Mouse (Mus musculus) neural tube, embryonic 12.5 days (tissue): ENCODE measurements at regions not wholly inside any gene's neighbourhood (a gene's known extent, or its start where the extent isn't known, plus 50 kb on each side); places are given as distances from the start of the nearest gene placed in this dataset.

Experiments
- ATAC-seq: fragments of 200-750 bp; cut with Nextera tagmentation; 2 replicates; pipeline ENCODE4 v1.8.0; 2017; ENCODE audit warnings: low read depth, mild to moderate bottlenecking, moderate TSS enrichment, moderate library complexity; ENCODE audit not compliant: low FRiP score
- H3K27ac ChIP-seq: fragments of 300-500 bp; sonication (generic); 2 replicates; pipeline ENCODE4 v1.5.1; 2016
- H3K27me3 ChIP-seq: fragments of 300-500 bp; sonication (generic); replicated peaks from 2 replicates; pipeline ENCODE4 v1.6.1; 2016; ENCODE audit warnings: mild to moderate bottlenecking
- H3K36me3 ChIP-seq: fragments of 300-500 bp; sonication (generic); 2 replicates; pipeline ENCODE4 v1.6.1; 2016; ENCODE audit warnings: mild to moderate bottlenecking
- H3K4me1 ChIP-seq: fragments of 300-500 bp; sonication (generic); 2 replicates; pipeline ENCODE4 v1.6.1; 2016
- H3K4me2 ChIP-seq: fragments of 300-500 bp; sonication (generic); replicated peaks from 2 replicates; pipeline ENCODE4 v1.6.1; 2016; ENCODE audit warnings: mild to moderate bottlenecking
- H3K4me3 ChIP-seq: fragments of 300-500 bp; sonication (generic); 2 replicates; pipeline ENCODE4 v1.5.1; 2016
- H3K9ac ChIP-seq: fragments of 300-500 bp; sonication (generic); 2 replicates; pipeline ENCODE4 v1.6.1; 2016; ENCODE audit warnings: mild to moderate bottlenecking
- H3K9me3 ChIP-seq: fragments of 300-500 bp; sonication (generic); 2 replicates; pipeline ENCODE4 v1.6.1; 2016; ENCODE audit warnings: mild to moderate bottlenecking
- WGBS: fragments of 180-500 bp; shearing (Covaris S2); methylation state at CpG from one replicate; pipeline ENCODE4 v1.1.7; 2016; 5-methylcytosine and 5-hydroxymethylcytosine counted together

DNA sequence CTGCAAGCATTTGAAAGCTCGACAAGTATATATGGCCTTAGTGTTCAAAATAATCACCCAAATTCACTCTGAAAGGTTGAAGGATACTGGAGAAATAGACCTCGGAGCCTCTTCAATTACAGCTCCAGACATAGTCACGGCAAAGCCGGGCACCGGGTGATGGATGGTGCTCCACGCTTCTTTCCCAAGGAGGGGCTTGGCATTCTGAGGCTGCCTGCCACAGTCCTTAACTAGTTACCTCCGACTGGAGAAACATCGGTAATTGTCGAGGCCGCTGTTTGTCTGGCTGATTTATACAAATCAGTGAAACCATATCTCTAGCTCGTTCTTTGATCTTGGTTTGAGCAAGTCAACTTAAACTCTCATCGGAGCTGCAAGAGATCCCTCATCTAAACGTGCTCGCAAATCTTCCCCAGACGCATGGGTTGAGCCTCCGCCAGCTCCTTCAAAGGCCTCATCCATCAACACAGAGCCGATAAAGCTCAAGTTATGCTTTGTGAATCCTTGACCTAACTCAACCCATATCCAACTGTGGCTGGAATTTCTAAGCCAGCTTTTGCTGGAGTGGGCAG is 145.4 kb upstream of the Stx16 start:
- Histone ChIP-seq H3K4me3 (no peak overlapping the region), H3K27ac (no peak overlapping the region), H3K27me3 (no peaks in the 10 kb centered on the region), H3K4me1 (no peaks in the 10 kb centered on the region), H3K9me3 (peaks cover 16% of the 10 kb centered on the region; the same call in 1 of the 2 replicates), H3K36me3 (no peaks in the 10 kb centered on the region), H3K9ac (no peak overlapping the region), H3K4me2 (no peak overlapping the region)
- 86% methylated on average over 17 of the region's 17 CpGs for WGBS
- ATAC-seq = no peak

- no peak overlapping the region for H3K4me3 ChIP-seq
- no peaks in the 10 kb centered on the region for H3K36me3 ChIP-seq
- no peak overlapping the region for H3K27ac ChIP-seq
- WGBS = 66% methylated on average over 5 of the region's 5 CpGs
- H3K4me1 ChIP-seq = peaks cover 25% of the 10 kb centered on the region
- H3K4me2 ChIP-seq = no peak overlapping the region
- peaks cover 18% of the 10 kb centered on the region; the same call in 1 of the 2 replicates for H3K9me3 ChIP-seq
- no peak for ATAC-seq
- H3K27me3 ChIP-seq = no peaks in the 10 kb centered on the region
- H3K9ac ChIP-seq = no peak overlapping the region
Observed at GRCm38 (mm10) chr2:173935706-173936105, 140.4 kb upstream of the Stx16 start.

GRCm38 (mm10) chr2:173937531-173938439 is 138.3 kb upstream of the Stx16 start:
- H3K27me3 ChIP-seq = no peaks in the 10 kb centered on the region
- WGBS = 25% methylated on average over 18 of the region's 18 CpGs
- H3K4me2 ChIP-seq = peak overlapping the region; percentile 22
- ATAC-seq = peak; percentile 30; the same call in 1 of the 2 replicates
- H3K9ac ChIP-seq = no peak overlapping the region
- H3K9me3 ChIP-seq = peaks cover 12% of the 10 kb centered on the region; the same call in 1 of the 2 replicates
- peak overlapping the region; percentile 55 for H3K27ac ChIP-seq
- no peak overlapping the region for H3K4me3 ChIP-seq
- H3K4me1 ChIP-seq = peaks cover 25% of the 10 kb centered on the region
- no peaks in the 10 kb centered on the region for H3K36me3 ChIP-seq

DNA sequence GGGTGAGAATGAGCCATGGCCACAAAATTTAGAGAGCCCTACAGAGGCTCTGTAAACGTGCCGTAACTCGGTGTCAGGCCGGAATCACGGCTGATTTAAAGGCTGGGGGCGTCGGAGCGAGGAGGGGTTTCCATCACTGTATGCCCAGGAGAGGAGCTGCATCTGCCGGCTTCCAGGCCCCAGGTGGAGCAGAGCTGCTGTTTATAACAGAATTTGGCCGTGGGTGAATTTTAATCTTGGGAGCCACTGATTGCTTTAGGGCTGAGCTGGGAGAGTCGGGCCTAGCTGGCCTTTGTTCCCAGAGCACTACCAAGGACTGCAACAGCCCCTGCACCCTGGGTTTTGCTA is 137.7 kb upstream of the Stx16 start:
- 20% methylated on average over 11 of the region's 11 CpGs for WGBS
- no peak overlapping the region for H3K9ac ChIP-seq

GRCm38 (mm10) chr2:173945441-173945840 is 130.7 kb upstream of the Stx16 start:
- no peak overlapping the region for H3K4me3 ChIP-seq
- H3K4me2 ChIP-seq = no peak overlapping the region
- H3K27ac ChIP-seq = no peak overlapping the region
- 88% methylated on average over 5 of the region's 5 CpGs for WGBS
- no peak overlapping the region for H3K9ac ChIP-seq
- no peaks in the 10 kb centered on the region for H3K27me3 ChIP-seq
- peaks cover 24% of the 10 kb centered on the region; the same call in 1 of the 2 replicates for H3K9me3 ChIP-seq
- H3K4me1 ChIP-seq = peaks cover 5% of the 10 kb centered on the region; the same call in 1 of the 2 replicates
- H3K36me3 ChIP-seq = no peaks in the 10 kb centered on the region
- no peak for ATAC-seq

More for the DNA sequence above, 137.7 kb upstream of the Stx16 start:
- H3K4me3 ChIP-seq = no peak overlapping the region
- no peaks in the 10 kb centered on the region for H3K36me3 ChIP-seq
- peaks cover 25% of the 10 kb centered on the region for H3K4me1 ChIP-seq
- peaks cover 10% of the 10 kb centered on the region; the same call in 1 of the 2 replicates for H3K9me3 ChIP-seq
- H3K27me3 ChIP-seq = no peaks in the 10 kb centered on the region
- ATAC-seq = peak; percentile 77
- peak overlapping the region; percentile 22 for H3K4me2 ChIP-seq
- H3K27ac ChIP-seq = peak overlapping the region; percentile 55; the same call in 1 of the 2 replicates

DNA sequence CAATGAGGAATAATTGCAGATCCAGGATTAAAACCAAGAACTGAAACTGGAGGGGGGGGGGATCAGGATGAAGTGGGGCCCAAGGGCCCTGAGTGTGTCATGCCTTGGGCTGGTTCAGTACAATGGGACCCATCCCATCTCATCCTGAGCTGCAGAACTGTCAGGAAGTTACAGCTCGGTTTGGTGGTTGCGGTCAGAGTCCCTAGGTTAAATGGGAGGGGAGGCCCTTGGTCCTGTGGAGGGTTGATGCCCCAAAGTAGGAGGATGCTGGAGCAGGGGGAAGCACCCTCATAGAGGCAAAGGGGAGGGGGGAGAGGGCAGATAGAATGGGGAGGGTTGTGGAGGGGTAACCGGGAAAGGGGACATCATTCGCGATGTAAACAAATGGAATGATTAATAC is 127.5 kb upstream of the Stx16 start:
- no peak overlapping the region for H3K4me2 ChIP-seq
- WGBS = 88% methylated on average over 5 of the region's 5 CpGs
- no peak overlapping the region for H3K27ac ChIP-seq
- H3K27me3 ChIP-seq = no peaks in the 10 kb centered on the region
- peaks cover 19% of the 10 kb centered on the region; the same call in 1 of the 2 replicates for H3K9me3 ChIP-seq
- H3K9ac ChIP-seq = no peak overlapping the region
- H3K4me1 ChIP-seq = peaks cover 5% of the 10 kb centered on the region; the same call in 1 of the 2 replicates
- no peak for ATAC-seq
- no peak overlapping the region for H3K4me3 ChIP-seq
- no peaks in the 10 kb centered on the region for H3K36me3 ChIP-seq

DNA sequence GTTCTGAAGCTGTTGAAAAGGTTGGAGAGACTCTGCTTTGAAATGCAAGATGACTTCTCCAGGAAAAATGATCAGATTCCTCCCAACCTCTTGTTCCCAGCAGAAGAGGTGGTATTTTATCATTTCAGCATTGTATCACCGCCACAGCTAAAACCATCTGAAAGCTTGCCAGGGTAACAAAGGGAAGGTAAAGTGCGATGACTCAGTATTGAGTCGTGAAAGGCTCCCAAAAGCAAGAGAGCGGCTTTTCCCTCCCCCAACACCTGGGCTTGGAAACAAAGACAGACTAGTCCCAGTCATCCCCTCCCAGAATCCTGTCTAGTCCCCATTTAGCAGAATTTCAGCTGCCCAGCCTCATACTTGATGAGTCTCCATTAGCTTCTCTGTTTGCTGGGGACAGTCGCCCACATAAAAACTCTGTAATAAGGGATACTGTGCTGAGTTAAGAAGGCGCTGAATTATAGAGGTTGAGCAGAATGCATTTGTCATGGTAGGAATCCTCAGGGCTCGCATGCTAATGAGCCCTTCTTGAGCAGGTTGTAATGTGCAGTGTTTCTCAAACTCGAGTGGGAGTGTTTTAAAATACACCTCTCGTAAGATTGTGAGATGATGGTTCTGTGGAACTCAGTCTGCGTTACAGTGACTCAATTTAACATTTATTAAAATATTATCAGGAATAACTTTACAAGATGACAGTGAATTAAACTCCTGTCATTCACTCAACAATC is 125.8 kb upstream of the Stx16 start:
- ATAC-seq = no peak
- Histone ChIP-seq H3K4me1 (peaks cover 5% of the 10 kb centered on the region; the same call in 1 of the 2 replicates), H3K4me2 (0 out of 2 replicates have a peak overlapping the region, but pooled peaks have one; percentile 25), H3K4me3 (no peak overlapping the region), H3K36me3 (no peaks in the 10 kb centered on the region), H3K9ac (no peak overlapping the region), H3K27ac (no peak overlapping the region), H3K9me3 (peaks cover 6% of the 10 kb centered on the region; the same call in 1 of the 2 replicates), H3K27me3 (no peaks in the 10 kb centered on the region)
- WGBS = 42% methylated on average over 10 of the region's 10 CpGs

DNA sequence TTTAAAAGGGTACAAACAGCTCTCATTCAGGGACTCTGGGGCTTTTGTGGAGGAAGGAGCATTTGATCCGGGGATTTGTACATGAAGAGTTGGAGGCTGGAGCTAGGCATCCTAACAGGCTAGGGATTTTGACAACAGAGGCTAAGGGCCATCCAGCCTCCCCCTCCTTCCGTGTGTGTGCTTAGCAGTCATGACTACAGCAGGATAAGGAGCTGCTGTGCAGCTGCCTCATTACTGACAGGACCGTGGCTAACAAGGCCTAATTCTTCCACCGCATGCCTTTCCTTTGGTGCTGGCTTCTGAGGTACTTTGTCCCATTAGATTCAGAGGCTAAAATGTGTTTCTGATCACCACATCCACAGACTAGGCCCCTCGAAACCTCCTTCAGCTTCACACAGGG is 110.0 kb upstream of the Stx16 start:
- Histone ChIP-seq H3K27ac (no peak overlapping the region), H3K9ac (no peak overlapping the region), H3K36me3 (no peaks in the 10 kb centered on the region), H3K9me3 (no peaks in the 10 kb centered on the region), H3K4me1 (no peaks in the 10 kb centered on the region), H3K27me3 (no peaks in the 10 kb centered on the region), H3K4me3 (no peak overlapping the region), H3K4me2 (no peak overlapping the region)
- WGBS = 67% methylated on average over 5 of the region's 5 CpGs
- ATAC-seq = no peak

DNA sequence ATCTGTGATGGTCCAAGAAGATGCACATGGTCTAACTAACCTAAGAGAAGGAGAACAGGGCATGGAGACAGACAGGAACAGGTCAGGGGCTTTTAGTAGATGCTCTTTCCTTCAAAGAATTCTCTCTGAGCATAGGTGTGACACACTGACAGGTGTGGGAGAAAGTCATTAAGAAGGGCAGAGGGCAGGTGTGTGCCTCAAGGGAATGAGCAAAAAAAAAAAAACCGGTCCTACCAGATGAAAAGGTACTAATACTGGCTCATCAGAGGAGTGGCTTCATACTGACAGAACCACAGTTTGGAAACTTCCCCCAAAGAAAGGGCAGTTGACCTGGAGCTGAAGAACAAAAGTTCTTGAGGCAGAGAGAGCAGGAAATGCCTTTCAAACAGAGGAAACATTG is 105.3 kb upstream of the Stx16 start:
- ATAC-seq = no peak
- Histone ChIP-seq H3K4me2 (no peak overlapping the region), H3K9ac (no peak overlapping the region), H3K9me3 (peaks cover 33% of the 10 kb centered on the region), H3K27me3 (no peaks in the 10 kb centered on the region), H3K27ac (no peak overlapping the region), H3K4me1 (no peaks in the 10 kb centered on the region), H3K4me3 (no peak overlapping the region), H3K36me3 (no peaks in the 10 kb centered on the region)
- 70% methylated on average over 1 of the region's 1 CpGs for WGBS

- no peak overlapping the region for H3K9ac ChIP-seq
- ATAC-seq = no peak
- no peaks in the 10 kb centered on the region for H3K36me3 ChIP-seq
- H3K27me3 ChIP-seq = no peaks in the 10 kb centered on the region
- peaks cover 33% of the 10 kb centered on the region for H3K9me3 ChIP-seq
- H3K27ac ChIP-seq = no peak overlapping the region
- H3K4me3 ChIP-seq = no peak overlapping the region
- 13% methylated on average over 4 of the region's 4 CpGs for WGBS
- H3K4me2 ChIP-seq = no peak overlapping the region
- peaks cover 4% of the 10 kb centered on the region; the same call in 1 of the 2 replicates for H3K4me1 ChIP-seq
Observed at GRCm38 (mm10) chr2:173976314-173977053, 99.6 kb upstream of the Stx16 start.

DNA sequence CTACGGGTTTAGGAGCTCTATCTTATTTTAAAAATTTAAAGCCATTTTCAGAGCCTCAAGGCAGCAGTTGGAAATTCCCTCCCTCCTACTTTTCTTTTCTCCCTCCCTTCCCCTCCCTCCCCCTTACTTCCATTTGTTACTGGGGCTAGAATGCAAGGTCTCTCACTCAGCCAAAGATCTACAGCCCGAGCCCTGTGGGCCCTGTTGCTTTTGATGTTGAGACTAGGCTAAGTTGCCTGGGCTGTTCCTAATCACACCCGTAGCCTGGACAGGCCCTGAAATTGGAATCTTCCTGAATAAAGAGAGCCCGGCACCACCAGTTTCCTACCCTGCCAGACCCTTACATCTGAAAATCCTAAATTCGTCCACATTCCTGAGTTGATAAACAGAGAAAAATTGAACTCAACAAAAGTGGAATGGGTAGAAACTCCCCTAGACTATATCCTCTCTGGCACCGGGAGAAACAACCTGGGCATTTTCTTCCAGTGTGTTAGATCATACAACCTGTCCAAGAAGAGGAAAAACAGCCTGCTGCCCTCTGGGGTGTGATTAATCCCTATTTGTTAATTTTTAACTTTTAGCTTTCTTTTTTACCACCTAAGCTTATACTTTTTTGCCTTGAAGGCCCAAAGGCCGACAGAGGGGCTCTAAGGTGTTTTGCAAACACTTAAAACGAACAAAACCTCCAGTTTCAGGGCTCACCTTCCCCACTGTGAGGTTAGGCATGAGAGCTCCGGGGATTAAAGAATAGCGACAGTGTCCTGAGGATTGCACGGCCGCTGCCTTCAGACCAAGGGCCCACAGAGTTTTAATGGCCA is 98.7 kb upstream of the Stx16 start:
- H3K4me3 ChIP-seq = no peak overlapping the region
- no peak overlapping the region for H3K4me2 ChIP-seq
- ATAC-seq = no peak
- no peak overlapping the region for H3K9ac ChIP-seq
- H3K4me1 ChIP-seq = peaks cover 4% of the 10 kb centered on the region; the same call in 1 of the 2 replicates
- H3K27ac ChIP-seq = no peak overlapping the region
- H3K27me3 ChIP-seq = no peaks in the 10 kb centered on the region
- WGBS = 20% methylated on average over 12 of the region's 12 CpGs
- H3K9me3 ChIP-seq = peaks cover 28% of the 10 kb centered on the region
- no peaks in the 10 kb centered on the region for H3K36me3 ChIP-seq
